Mouse (Mus musculus) B cell, adult 2 months (primary cell): ENCODE data around the gene RPS10-NUDT3.

Experiments
- DNase-seq, 2 experiments: peaks; one replicate each; pipeline ENCODE4 v3.0.0; 2022

RPS10-NUDT3 gene

DNA sequence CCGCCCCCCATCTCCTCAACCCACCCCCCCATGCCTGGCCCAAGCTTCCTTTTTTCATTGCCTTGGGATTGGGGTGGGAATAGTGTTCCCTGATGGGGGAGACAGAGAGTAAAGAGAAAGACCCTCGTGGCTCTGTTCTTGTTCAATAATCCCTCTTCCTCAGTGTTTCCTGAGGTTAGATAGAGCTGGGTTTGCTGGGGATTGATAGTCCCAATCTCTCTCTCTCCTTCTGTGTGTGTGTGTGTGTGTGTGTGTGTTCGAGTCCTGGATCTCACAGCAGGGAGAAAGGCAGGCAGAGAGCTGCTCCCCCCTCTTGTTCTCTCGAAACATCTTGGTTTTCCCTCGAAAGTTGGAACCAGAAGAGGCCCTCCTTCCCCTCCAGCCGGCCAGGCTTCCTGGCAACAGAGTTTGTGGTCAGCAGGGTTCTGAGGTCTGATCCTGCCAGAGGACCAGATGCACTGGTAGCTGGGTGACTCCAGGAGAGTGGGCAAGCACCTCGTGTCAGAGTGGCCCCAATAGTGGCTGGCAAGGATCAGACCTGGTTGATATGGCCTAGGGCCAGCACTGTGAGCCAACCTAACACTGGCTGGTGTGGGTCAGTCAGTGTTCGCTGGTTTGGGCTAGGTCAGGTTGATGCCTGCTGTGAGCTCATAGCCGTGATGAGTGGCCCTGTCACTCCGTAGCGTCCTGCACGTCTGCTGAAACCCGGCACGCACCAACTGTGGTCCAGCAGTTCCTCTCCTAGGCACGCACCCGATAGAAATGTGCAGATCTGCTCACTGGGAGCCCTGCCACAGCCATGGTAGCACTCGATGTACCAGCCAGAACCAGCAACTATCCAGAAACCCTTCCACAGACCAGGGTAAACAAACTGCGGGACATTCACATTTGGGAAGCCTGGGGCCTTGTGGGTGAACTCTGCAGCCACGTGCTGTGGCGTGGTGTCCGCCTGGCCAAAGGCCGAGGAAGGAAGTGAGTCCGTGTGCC is 82.5 kb downstream of the RPS10-NUDT3 start:
- DNase-seq = no peak

DNA sequence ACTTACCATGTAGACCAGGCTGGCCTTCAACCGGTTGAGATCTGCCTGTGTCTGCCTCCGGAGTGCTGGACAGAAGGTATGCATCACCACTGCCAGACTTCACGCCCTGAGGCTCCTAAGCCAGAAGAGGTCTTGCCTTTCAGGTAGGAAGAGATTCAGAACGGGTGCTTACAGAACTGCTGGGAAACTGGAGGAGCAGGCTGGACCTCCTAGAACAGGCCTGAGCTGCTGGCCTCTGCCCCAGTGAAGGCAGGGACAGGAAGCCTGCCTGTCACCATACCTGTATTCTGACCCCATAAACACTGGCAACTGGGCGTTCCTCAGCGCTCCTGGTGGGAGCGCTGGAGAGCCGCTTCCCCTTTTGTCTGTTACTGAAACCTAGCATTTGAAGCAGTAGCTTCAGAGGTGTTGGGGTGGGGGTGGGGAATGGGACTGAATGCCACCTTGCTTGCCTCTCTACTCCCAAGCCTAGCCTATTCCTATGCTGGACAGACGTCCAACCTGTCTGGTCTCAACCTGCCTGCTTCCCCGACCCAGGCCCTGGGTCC is 83.6 kb downstream of the RPS10-NUDT3 start:
- peak; percentile 52 to 53 for DNase-seq

DNA sequence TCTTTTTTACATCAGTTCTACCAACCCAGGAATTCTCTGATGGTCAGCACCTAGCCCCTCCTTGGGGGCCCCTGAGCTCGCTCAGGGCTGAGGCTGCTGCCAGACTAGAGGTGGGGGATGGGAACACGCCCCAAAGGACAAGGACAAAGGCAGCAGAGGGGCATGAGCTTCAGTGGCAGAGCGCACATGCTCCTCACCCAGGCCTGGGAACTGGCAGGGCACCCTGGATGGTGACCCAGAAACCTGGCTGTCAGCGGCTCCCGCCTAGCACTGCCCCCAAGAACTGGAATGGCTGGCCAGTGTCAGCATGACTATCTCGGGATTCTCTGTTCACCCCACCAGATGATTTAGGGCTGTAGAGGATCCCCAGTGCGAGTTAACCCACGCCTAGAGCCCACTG is 85.8 kb downstream of the RPS10-NUDT3 start:
- DNase-seq = no peak

DNA sequence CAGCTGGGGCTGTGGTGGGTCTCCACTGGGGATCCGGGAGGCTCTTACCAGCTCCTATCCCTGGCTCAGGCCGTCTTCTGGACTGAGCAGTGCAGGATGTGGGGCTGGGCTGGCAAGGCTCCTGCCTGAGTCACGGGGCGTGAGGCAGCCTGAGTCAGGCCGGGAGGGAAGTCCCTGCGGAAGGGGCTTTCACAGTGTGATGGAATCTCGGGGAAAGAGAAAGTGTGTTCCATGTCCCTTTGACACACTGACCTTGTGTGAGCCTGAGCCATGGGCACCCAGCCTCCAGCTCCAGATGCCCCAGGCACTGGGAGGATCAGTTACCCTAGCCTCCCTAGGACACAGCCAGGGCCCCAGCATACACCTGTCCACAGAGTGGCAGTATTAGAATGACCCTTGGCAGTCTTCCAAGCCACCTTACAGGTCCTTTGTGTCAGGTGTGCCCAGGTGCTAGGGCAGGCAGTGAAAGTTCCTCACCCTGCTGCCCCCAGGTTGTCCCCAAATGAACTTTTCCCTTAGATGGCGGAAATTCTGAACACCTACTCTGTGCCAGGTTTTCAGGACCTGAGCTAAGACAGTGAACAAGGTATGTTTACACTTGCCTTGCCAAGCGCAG is 87.7 kb downstream of the RPS10-NUDT3 start:
- no peak for DNase-seq

DNA sequence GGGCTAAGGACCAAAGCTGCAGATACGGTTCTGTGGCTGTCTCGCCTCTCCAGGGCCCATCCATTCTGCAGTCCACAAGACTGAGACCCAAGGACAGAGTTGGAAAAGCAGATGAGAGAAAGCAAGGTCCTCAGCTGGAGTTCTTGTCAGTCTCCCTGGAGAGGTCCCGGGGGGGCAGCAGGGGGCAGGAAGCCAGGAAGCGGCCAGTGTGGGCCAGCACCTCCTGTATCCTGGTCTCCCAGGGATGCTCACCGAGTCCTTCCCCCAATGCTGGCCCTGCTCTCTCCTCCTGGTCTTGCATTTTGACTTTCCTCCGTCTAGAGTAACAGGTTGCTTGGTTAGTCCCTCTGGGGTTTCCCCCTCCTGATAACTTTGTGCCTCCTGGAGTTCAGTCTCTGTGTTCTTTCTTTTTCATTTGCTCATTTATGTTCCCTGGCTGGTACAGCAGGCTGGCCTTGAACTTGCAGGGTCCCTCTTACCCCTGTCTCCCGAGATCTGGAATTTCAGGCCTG is 88.4 kb downstream of the RPS10-NUDT3 start:
- DNase-seq = no peak

DNA sequence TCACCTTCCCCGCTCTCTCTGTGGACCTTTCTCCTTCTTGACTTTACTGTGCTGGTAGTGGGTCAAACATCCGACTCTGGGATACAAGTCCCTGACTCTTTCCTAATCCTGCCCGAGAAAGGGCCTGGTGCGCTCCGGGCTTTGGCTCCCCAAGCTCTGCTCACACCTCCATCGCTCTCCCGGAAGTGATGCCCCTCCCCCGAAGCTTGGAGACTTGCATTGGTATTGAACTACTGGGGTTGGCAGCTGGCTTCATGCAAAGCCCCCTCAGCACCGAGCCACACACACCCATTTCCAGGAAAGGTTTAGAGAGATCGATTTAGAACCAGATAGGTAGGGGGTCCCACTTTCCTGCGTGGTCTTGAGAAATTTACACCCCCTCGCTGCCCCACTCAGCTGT is 89.0 kb downstream of the RPS10-NUDT3 start:
- DNase-seq = no peak

DNA sequence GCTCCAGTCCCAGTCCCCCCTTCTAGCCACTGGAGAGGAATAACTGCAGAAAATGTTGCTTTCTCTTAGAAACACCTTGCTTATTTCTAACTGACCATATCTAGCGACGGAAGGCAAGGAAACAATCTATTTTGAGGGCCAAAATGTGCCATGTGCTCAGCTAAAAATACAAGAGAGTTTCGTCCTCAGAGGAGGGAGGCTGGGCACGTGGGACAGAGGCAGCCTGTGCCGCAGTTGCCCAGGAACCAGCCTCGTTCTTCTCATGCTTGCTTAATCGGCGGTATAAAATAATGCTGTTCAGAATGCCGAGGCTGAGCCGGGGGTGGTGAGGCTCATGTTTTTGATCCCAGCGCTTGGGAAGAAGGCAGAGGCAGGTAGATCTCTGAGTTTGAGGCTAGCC is 90.5 kb downstream of the RPS10-NUDT3 start:
- DNase-seq = no peak

DNA sequence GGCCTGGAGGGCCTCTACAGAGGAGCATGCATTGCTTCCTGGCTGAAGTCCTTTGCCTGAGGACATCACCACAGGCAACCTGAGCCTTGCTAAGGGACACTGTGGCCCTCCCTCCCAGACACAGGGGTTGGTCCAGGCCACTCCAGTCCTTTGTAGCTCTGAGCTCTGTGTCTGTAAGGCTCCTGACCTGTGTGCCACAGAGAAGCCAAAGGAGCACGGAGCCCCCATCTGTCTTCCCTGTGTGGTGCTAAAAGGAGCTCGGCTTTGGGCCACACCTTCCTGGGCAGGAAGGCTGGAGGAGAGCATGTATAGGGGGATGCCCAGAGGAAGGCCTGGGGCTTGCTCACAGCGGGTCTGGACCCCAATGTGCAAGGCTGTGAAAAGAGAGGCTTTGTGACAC is 93.0 kb downstream of the RPS10-NUDT3 start:
- no peak for DNase-seq

DNA sequence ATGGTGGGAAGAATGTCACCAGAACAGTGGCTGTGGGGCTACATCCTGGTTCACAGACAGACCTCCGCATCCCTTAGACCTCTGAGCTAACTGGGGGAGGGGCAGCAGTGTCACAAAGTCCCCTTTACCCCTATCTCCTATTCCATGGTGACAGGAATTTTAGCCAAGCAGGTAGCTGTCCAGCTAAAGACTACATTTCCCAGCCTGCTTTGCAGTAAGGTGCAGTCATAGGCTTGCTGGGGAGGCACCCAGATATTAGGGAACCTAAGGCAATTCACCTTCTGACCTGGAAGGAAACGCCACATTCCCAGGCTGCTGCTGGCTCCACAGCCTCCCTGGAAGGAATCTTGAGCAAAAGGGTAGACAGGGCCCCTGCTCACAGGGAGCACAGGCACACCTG is 93.8 kb downstream of the RPS10-NUDT3 start:
- no peak for DNase-seq

DNA sequence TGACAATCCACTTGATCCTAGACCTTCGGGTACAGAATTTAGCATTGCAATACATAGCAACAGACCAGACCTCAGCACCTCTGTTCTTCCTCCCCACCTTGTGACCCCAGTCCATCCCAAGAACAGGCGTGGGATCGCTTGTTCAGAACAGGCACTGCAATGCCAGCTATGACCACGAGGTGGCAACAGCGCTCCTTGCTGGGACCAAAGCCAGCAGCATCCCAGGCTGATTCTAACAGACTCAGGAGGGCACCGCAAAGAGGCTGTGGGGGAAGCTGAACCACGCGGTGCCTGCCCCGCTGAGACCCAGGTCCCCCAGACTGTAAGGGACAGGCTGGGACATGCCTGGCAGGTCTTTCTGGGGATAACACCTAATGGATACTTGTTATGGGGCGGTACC is 100.3 kb downstream of the RPS10-NUDT3 start:
- peak; percentile 93 to 94 for DNase-seq

DNA sequence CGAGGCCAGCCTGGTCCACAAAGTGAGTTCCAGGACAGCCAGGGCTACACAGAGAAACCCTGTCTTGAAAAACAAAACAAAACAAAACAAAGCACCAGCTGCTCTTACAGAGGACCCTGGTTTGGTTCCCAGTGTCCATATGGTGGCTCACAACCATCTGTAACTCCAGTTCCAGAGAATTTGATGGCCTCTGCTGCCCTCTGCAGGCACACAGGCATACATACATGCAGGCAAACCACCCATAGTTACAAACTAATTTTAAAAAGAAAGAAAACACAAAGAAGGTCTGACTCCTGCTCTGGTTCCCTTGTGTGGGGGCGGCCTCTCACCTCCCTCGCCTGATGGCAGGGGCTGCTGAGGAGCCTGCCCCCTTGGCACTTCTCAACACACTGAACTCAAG is 101.7 kb downstream of the RPS10-NUDT3 start:
- no peak for DNase-seq

DNA sequence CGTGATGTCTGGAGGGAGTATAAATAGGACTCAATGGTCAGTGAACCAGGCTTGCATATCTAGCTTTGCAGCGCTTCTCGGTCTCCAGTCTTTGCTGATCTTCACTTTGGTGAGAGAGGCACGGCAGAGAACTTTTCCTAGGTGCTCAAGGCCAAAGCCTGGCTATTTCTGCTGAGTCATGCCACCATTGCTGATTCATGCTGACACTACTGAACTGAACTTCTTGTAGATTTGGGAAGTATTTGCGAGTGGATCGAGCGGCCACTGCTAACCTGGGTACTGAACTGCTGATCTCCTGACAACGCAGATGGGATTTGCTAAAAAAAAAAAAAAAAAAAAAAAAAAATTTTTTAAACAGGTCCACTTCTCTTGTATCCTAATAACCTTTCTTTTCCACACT is 102.9 kb downstream of the RPS10-NUDT3 start:
- DNase-seq = no peak
